Mouse (Mus musculus): Measurements from ENCODE around the gene Rngtt.

DNA sequence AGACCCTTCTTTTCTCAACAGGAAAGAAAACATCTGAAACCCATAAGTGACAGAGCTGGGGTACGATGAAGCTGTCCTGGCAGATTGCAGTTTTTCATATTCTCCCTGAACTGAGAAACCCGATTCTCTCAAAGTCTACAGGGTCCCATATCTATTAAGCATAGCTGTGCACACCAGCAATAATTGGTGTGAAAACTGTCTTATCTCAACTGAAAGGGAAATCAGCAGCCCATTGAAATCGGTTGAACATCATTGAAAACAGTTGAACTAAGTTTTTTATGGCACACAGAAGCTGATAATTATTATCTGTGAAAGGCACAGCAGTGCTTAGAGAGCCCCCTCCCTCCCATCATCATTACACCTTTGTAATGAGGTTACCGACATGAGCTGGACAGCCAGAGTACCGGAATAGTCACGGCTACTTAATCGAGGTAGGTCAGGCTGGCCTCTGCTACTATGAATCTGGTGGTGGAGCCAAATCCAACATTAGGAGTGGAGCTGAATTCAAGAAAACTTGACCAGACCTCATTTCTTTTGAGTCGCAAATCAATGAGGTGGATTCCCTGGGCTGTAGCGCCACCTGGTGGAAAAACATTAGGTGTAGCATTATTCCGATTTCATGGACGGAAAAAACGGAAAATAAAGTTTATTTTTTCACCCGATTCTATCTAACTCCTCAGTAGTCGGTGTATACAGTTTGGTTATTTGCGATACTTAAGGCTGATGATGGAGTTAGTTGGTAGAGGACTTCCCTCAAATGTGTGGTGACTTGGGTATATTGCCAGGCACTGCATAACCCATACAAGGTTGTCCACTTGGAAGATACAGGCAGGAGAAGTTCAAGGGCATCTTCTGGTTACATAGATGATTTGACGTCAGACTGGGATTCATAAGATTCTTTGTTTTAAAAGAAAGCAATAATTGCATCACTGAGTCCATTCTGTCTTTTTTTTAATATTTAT, 17.4 kb upstream of the Rngtt start:
- no peak for TF ChIP-seq EP300 (IDR thresholded peaks at IDR 0.05; ENCODE audit: insufficient read depth, low read depth, low read length)
- TF ChIP-seq CTCF (IDR thresholded peaks at IDR 0.05) = peak; percentile 90
